Mouse (Mus musculus) heart, adult 2 months (tissue): ENCODE measurements at regions not wholly inside any gene's neighbourhood (a gene's known extent, or its start where the extent isn't known, plus 50 kb on each side); places are given as distances from the start of the nearest gene placed in this dataset.
A peak's percentile ranks its signal among the peaks of the same experiment; 100 is the strongest.

Experiments used
- DNase-seq, 2 experiments: peaks; one replicate each; pipeline ENCODE4 v3.0.0; 2021
- H3K27ac ChIP-seq: fragments of 200-600 bp; 2 replicates; pipeline ENCODE4 v1.8.1; 2022
- H3K27me3 ChIP-seq: fragments of 200-500 bp; 2 replicates; pipeline ENCODE4 v1.6.1; 2012; ENCODE audit warnings: mild to moderate bottlenecking, low read length, inconsistent platforms, mixed read lengths; ENCODE audit not compliant: control insufficient read depth, insufficient read depth
- H3K36me3 ChIP-seq: fragments of 200-500 bp; 2 replicates; pipeline ENCODE4 v1.6.1; 2012; ENCODE audit warnings: low read length, inconsistent platforms; ENCODE audit not compliant: control insufficient read depth, insufficient read depth
- H3K4me1 ChIP-seq: fragments of 200-500 bp; 2 replicates; pipeline ENCODE4 v1.6.1; 2011; ENCODE audit warnings: low read length; ENCODE audit not compliant: control insufficient read depth, insufficient read depth
- H3K4me3 ChIP-seq: fragments of 200-600 bp; 2 replicates; pipeline ENCODE4 v1.8.1; 2022
- H3K79me2 ChIP-seq: fragments of 200-500 bp; replicated peaks from 2 replicates; pipeline ENCODE4 v1.6.1; 2012; ENCODE audit warnings: mild to moderate bottlenecking, inconsistent platforms, low read length, moderate library complexity, mixed read lengths; ENCODE audit not compliant: control insufficient read depth, insufficient read depth
- H3K9ac ChIP-seq: fragments of 200-500 bp; 2 replicates; pipeline ENCODE4 v1.6.1; 2012; ENCODE audit warnings: low read depth, mild to moderate bottlenecking, control low read depth, inconsistent platforms, low read length, mixed read lengths
- CTCF ChIP-seq: fragments of 200-600 bp; IDR thresholded peaks from 2 replicates; pipeline ENCODE4 v1.8.1; 2022; ENCODE audit warnings: antibody characterized with exemption, mild to moderate bottlenecking, moderate library complexity
- EP300 ChIP-seq: fragments of 200-500 bp; IDR thresholded peaks from 2 replicates; pipeline ENCODE4 v1.6.1; 2011; ENCODE audit warnings: low read depth, low read length, control low read depth; ENCODE audit not compliant: insufficient read depth
- POLR2A ChIP-seq: fragments of 200-500 bp; IDR thresholded peaks from 2 replicates; pipeline ENCODE4 v1.6.1; 2011; ENCODE audit warnings: mild to moderate bottlenecking, low read depth, low read length, control low read depth; ENCODE audit not compliant: insufficient read depth
- WGBS: fragments of 180-500 bp; shearing (Covaris S2); methylation state at CpG from one replicate; pipeline ENCODE4 v1.1.7; 2018; 5-methylcytosine and 5-hydroxymethylcytosine counted together
- intact Hi-C: fragments of 180-260 bp; cut with DNase I; formaldehyde crosslinking; loops from one replicate; pipeline ENCODE4 v1.15.1; 2025

GRCm38 (mm10) chr14:25392940-25393339, 66.0 kb upstream of the Zmiz1 start:
- H3K79me2 ChIP-seq = no peaks in the 10 kb centered on the region
- no peak overlapping the region for H3K27ac ChIP-seq
- H3K36me3 ChIP-seq = no peaks in the 10 kb centered on the region
- H3K27me3 ChIP-seq = no peaks in the 10 kb centered on the region
- peaks cover 7% of the 10 kb centered on the region for H3K4me1 ChIP-seq
- H3K4me3 ChIP-seq = no peak overlapping the region
- TF ChIP-seq EP300 (no peak), CTCF (no peak), POLR2A (no peak)
- intact Hi-C loops = no loop called here
- no peak overlapping the region for H3K9ac ChIP-seq
- DNase-seq = no peak
- WGBS = 80% methylated on average over 6 of the region's 6 CpGs

- H3K27ac ChIP-seq = no peak overlapping the region
- peaks cover 8% of the 10 kb centered on the region for H3K4me1 ChIP-seq
- intact Hi-C loops = no loop called here
- H3K79me2 ChIP-seq = no peaks in the 10 kb centered on the region
- no peak overlapping the region for H3K4me3 ChIP-seq
- WGBS = 59% methylated on average over 6 of the region's 6 CpGs
- H3K36me3 ChIP-seq = no peaks in the 10 kb centered on the region
- peak in 1 of 2 experiments; percentile 58 for DNase-seq
- TF ChIP-seq POLR2A (no peak), CTCF (no peak), EP300 (no peak)
- no peak overlapping the region for H3K9ac ChIP-seq
- H3K27me3 ChIP-seq = no peaks in the 10 kb centered on the region
Observed at GRCm38 (mm10) chr14:25394931-25395330, 64.1 kb upstream of the Zmiz1 start.

GRCm38 (mm10) chr14:25396990-25397531, 61.9 kb upstream of the Zmiz1 start:
- DNase-seq = peak; percentile 75 to 78
- WGBS = 16% methylated on average over 9 of the region's 9 CpGs
- Histone ChIP-seq H3K4me3 (peak overlapping the region; percentile 29; the same call in 1 of the 2 replicates), H3K79me2 (no peaks in the 10 kb centered on the region), H3K36me3 (no peaks in the 10 kb centered on the region), H3K27me3 (no peaks in the 10 kb centered on the region), H3K27ac (peak overlapping the region; percentile 43), H3K4me1 (peaks cover 13% of the 10 kb centered on the region), H3K9ac (peak overlapping the region; percentile 44)
- intact Hi-C loops = loop anchor here (2.0 kb wide), 1 partner anchor 18 kb away; no protein-coding TSS in a partner anchor
- TF ChIP-seq POLR2A (0 out of 2 replicates have a peak, but pooled peaks have one; percentile 22), EP300 (no peak)

- TF ChIP-seq POLR2A = no peak
- no peak for DNase-seq
- intact Hi-C loops = loop anchor here (2.0 kb wide), 1 partner anchor 19 kb away; no protein-coding TSS in a partner anchor
- H3K9ac ChIP-seq = no peak overlapping the region
- no peaks in the 10 kb centered on the region for H3K27me3 ChIP-seq
- no peak overlapping the region for H3K4me3 ChIP-seq
- peaks cover 13% of the 10 kb centered on the region for H3K4me1 ChIP-seq
- H3K79me2 ChIP-seq = no peaks in the 10 kb centered on the region
- H3K36me3 ChIP-seq = no peaks in the 10 kb centered on the region
- H3K27ac ChIP-seq = no peak overlapping the region
- WGBS = 62% methylated on average over 5 of the region's 5 CpGs
Observed at GRCm38 (mm10) chr14:25397751-25398150, 61.2 kb upstream of the Zmiz1 start.

- Histone ChIP-seq H3K27ac (no peak overlapping the region), H3K36me3 (no peaks in the 10 kb centered on the region), H3K27me3 (no peaks in the 10 kb centered on the region), H3K9ac (no peak overlapping the region), H3K79me2 (no peaks in the 10 kb centered on the region), H3K4me1 (peaks cover 13% of the 10 kb centered on the region), H3K4me3 (no peak overlapping the region)
- no peak for TF ChIP-seq POLR2A
- TF ChIP-seq EP300 = no peak
- no peak for TF ChIP-seq CTCF
- intact Hi-C loops = no loop called here
- DNase-seq = no peak
- WGBS = 90% methylated on average over 5 of the region's 5 CpGs
Observed at GRCm38 (mm10) chr14:25398745-25399144, 60.2 kb upstream of the Zmiz1 start.

- Histone ChIP-seq H3K79me2 (no peaks in the 10 kb centered on the region), H3K9ac (no peak overlapping the region), H3K27me3 (no peaks in the 10 kb centered on the region), H3K4me3 (no peak overlapping the region), H3K36me3 (no peaks in the 10 kb centered on the region), H3K4me1 (peaks cover 13% of the 10 kb centered on the region), H3K27ac (no peak overlapping the region; the same call in 1 of the 2 replicates)
- no peak for DNase-seq
- TF ChIP-seq POLR2A = no peak
- TF ChIP-seq CTCF = no peak
- TF ChIP-seq EP300 = no peak
- intact Hi-C loops = no loop called here
- 87% methylated on average over 3 of the region's 3 CpGs for WGBS
Observed at GRCm38 (mm10) chr14:25399286-25399685, 59.7 kb upstream of the Zmiz1 start.
